Comparison of ENCODE assay signal across 9 mouse cellular contexts in the genomic region with DNA sequence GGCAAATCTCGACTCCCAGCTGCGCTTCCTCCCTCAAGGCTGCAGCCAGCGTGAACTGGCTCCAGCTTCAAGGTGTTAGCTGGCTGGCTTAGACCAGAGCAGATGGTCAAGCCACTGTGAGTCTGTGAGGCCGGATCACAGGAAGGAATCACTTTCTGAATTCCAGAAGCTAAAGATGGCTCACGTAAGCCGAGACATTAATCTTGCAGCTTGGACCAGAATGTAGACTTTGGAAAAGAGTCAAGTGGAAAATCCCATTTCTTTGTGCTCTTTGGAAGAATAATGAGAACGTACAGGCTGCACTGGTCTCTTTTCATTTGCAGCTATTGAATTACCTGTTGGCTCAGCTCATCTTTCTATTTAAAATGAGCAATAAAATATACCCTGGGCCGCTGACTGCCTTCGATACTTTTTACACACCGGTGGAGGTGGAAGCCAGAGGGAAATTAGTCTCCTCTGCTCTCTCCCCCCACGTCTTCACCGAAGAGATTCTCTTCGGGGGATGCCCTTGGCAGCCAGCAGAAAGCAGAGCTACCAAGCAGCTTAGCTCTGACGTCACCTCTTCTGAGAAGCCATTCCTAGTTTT.
DNase-seq lines count a peak whose midpoint lies in the region; ATAC-seq and TF ChIP-seq lines count a peak whose summit lies in the region.
"Had no signal": no experiment of that assay in that cellular context is flagged by ENCODE, and none has a peak within 500 bp of the region (broad histone marks: within the 10 kb centered on the region; RNA-seq: fewer than 3 reads in every experiment).

No protein-coding gene starts in this region.

- H3K9ac ChIP-seq in kidney, embryonic 16.5 days (replicated peaks; ENCODE audit: low read length), result no peak overlapping the region

- TF ChIP-seq POLR2A in kidney, adult 2 months (IDR thresholded peaks at IDR 0.05; ENCODE audit: low read depth, low read length), result no peak

- 21% methylated on average over 14 of the region's 14 CpGs for WGBS in kidney, embryonic 16.5 days
- 21% methylated on average over 14 of the region's 14 CpGs for WGBS in kidney, adult 2 months

- TF ChIP-seq CTCF in kidney, adult 2 months (conservative IDR thresholded peaks at IDR 0.05; ENCODE audit: insufficient read depth, insufficient read length, low read depth, low read length), result no peak
- TF ChIP-seq CTCF in left cerebral cortex, adult 2 months (IDR thresholded peaks at IDR 0.05), result no peak

- no peak overlapping the region for H3K27ac ChIP-seq in kidney, embryonic 16.5 days (ENCODE audit: low read length)
- no peak overlapping the region for H3K27ac ChIP-seq in kidney, adult 2 months (ENCODE audit: insufficient read depth, low read depth, low read length)
- peak overlapping the region; percentile 59; the same call in 1 of the 2 replicates for H3K27ac ChIP-seq in left cerebral cortex, adult 2 months

- ATAC-seq in kidney, embryonic 16.5 days (ENCODE audit: low FRiP score, low TSS enrichment), result peak; percentile 69; the same call in 1 of the 2 replicates
- no peak for ATAC-seq in activated CD4-positive, CD25-positive, alpha-beta regulatory T cell, adult 4 months

- no peaks in the 10 kb centered on the region for H3K9me3 ChIP-seq in kidney, embryonic 16.5 days (ENCODE audit: low read length)

- H3K4me1 ChIP-seq in kidney, embryonic 16.5 days (ENCODE audit: insufficient read depth, low read length), result peaks cover 4% of the 10 kb centered on the region; the same call in 1 of the 2 replicates
- H3K4me1 ChIP-seq in kidney, adult 2 months (ENCODE audit: control insufficient read depth, insufficient read depth, low read length), result no peaks in the 10 kb centered on the region

- no peaks in the 10 kb centered on the region for H3K27me3 ChIP-seq in kidney, embryonic 16.5 days (ENCODE audit: insufficient read depth, low read length)
- no peaks in the 10 kb centered on the region for H3K27me3 ChIP-seq in kidney, adult 2 months (replicated peaks; ENCODE audit: control insufficient read depth, insufficient read depth, low read length)

- no peaks in the 10 kb centered on the region for H3K36me3 ChIP-seq in kidney, embryonic 16.5 days (ENCODE audit: insufficient read depth, low read length)
- H3K36me3 ChIP-seq in kidney, adult 2 months (ENCODE audit: control insufficient read depth, insufficient read depth, low read length), result no peaks in the 10 kb centered on the region

- peak overlapping the region; percentile 7 for H3K4me2 ChIP-seq in kidney, embryonic 16.5 days (replicated peaks; ENCODE audit: low read depth, low read length)

- DNase-seq in kidney, adult 2 months, result no peak
- peak; percentile 79 to 86 for DNase-seq in cerebellum, postnatal 14 days
- DNase-seq in left cerebral cortex, adult 2 months (ENCODE audit: extremely low spot score in 1 of 2, low spot score in 2 of 2), result peak; percentile 30 to 34
- peak; percentile 54 for DNase-seq in retina, embryonic 14.5 days (ENCODE audit: low spot score)
- no peak for DNase-seq in ovary, postnatal 36 days (ENCODE audit: low spot score)
- no peak for DNase-seq in urinary bladder, postnatal 36 days (ENCODE audit: low spot score in 2 of 2)

- H3K4me3 ChIP-seq in kidney, embryonic 16.5 days (ENCODE audit: low read length), result no peak overlapping the region
- no peak overlapping the region for H3K4me3 ChIP-seq in kidney, adult 2 months (ENCODE audit: insufficient read depth, low read depth, low read length)
- 0 out of 2 replicates have a peak overlapping the region, but pooled peaks have one; percentile 11 for H3K4me3 ChIP-seq in left cerebral cortex, adult 2 months
- H3K4me3 ChIP-seq: erythroblast, embryonic 14.5 days had no signal

- intact Hi-C loops in left cerebral cortex, adult 2 months (cut with DNase I), result no loop called here

Comparison
In these comparisons a context has a peak if more than half of its experiments do, and no peak if none do; other contexts are left out.
1. DNase-seq: peak in cerebellum, postnatal 14 days (2 of 2), left cerebral cortex, adult 2 months (2 of 2) and retina, embryonic 14.5 days (single experiment); none in kidney, adult 2 months (single experiment), ovary, postnatal 36 days (single experiment) and urinary bladder, postnatal 36 days (0 of 2).